ENCODE assay signal across 23 mouse cellular contexts in genomic region chr3:62585072-62585471, GRCm38 (mm10). TPM values are rescaled to one million over a fixed set of nuclear protein-coding genes. Genes with fewer than 3 reads are reported as not detected.
"Had no signal": no experiment of that assay in that cellular context is flagged by ENCODE, and none has a peak within 500 bp of the region (broad histone marks: within the 10 kb centered on the region; RNA-seq: fewer than 3 reads in every experiment).

No protein-coding gene starts in this region.

- DNase-seq: heart, postnatal 10 days; heart, postnatal 14 days; heart, postnatal 36 days; heart, postnatal 4 days; kidney, adult 11 months; kidney, adult 18-20 months; kidney, adult 2 months; kidney, adult 8-10 months; kidney, adult 9 months; kidney, postnatal 10 days; kidney, postnatal 14 days; kidney, postnatal 25 days; kidney, postnatal 36 days; kidney, postnatal 4 days; layer of hippocampus, adult 9-11 months; layer of hippocampus, postnatal 36 days had no signal

- ATAC-seq: hindbrain, embryonic 16.5 days; hindbrain, postnatal 0 days; inflammation-experienced regulatory T-cells, adult 6 months; intestine, embryonic 15.5 days; intestine, embryonic 16.5 days; intestine, postnatal 0 days had no signal

RNA-seq across cellular contexts. Expression of gene Gpr149, which starts 19.9 kb away (rescaled TPM):
- total RNA-seq: heart, postnatal 10 days; heart, postnatal 14 days; heart, postnatal 25 days; heart, postnatal 36 days; heart, postnatal 4 days had no signal
